Mouse (Mus musculus) kidney, postnatal 10 days (tissue): ENCODE measurements around the gene 4930438A08Rik.
"Not testable (repeated sequence)": the region's sequence is repeated elsewhere in the genome, so short reads cannot be mapped to it uniquely, and the experiment has no call there.

Experiments
- DNase-seq: peaks from one replicate; pipeline ENCODE4 v3.0.0; 2021; ENCODE audit warnings: mixed read lengths

4930438A08Rik gene

GRCm38 (mm10) chr11:58274572-58274971 is at the start of gene 4930438A08Rik:
4930438A08Rik (plus strand) TSS chr11:58274799.
- DNase-seq = no peak

GRCm38 (mm10) chr11:58224872-58225271 is 49.7 kb upstream of the 4930438A08Rik start:
- DNase-seq = not testable (repeated sequence)

GRCm38 (mm10) chr11:58225655-58226054 is 48.9 kb upstream of the 4930438A08Rik start:
- peak; percentile 89 for DNase-seq

- no peak for DNase-seq
Observed at GRCm38 (mm10) chr11:58226425-58226824, 48.2 kb upstream of the 4930438A08Rik start.

- DNase-seq = not testable (repeated sequence)
Observed at GRCm38 (mm10) chr11:58228021-58228420, 46.6 kb upstream of the 4930438A08Rik start.

- no peak for DNase-seq
Observed at GRCm38 (mm10) chr11:58230396-58230910, 44.1 kb upstream of the 4930438A08Rik start.

GRCm38 (mm10) chr11:58231156-58231555 is 43.4 kb upstream of the 4930438A08Rik start:
- DNase-seq = no peak

GRCm38 (mm10) chr11:58234551-58234950 is 40.0 kb upstream of the 4930438A08Rik start:
- DNase-seq = not testable (repeated sequence)

- DNase-seq = peak; percentile 48
Observed at GRCm38 (mm10) chr11:58235152-58235551, 39.4 kb upstream of the 4930438A08Rik start.

- DNase-seq = peak; percentile 76
Observed at GRCm38 (mm10) chr11:58238840-58239791, 35.5 kb upstream of the 4930438A08Rik start.

- DNase-seq = peak; percentile 23
Observed at GRCm38 (mm10) chr11:58247294-58247693, 27.3 kb upstream of the 4930438A08Rik start.

- DNase-seq = no peak
Observed at GRCm38 (mm10) chr11:58249203-58249981, 25.2 kb upstream of the 4930438A08Rik start.

- DNase-seq = no peak
Observed at GRCm38 (mm10) chr11:58250550-58250949, 24.0 kb upstream of the 4930438A08Rik start.

- DNase-seq = no peak
Observed at GRCm38 (mm10) chr11:58254411-58254810, 20.2 kb upstream of the 4930438A08Rik start.

GRCm38 (mm10) chr11:58257816-58258215 is 16.8 kb upstream of the 4930438A08Rik start:
- no peak for DNase-seq

GRCm38 (mm10) chr11:58260156-58260555 is 14.4 kb upstream of the 4930438A08Rik start:
- DNase-seq = no peak

GRCm38 (mm10) chr11:58261826-58262225 is 12.8 kb upstream of the 4930438A08Rik start:
- no peak for DNase-seq

- no peak for DNase-seq
Observed at GRCm38 (mm10) chr11:58262336-58262735, 12.3 kb upstream of the 4930438A08Rik start.

GRCm38 (mm10) chr11:58263516-58263915 is 11.1 kb upstream of the 4930438A08Rik start:
- DNase-seq = no peak

- DNase-seq = no peak
Observed at GRCm38 (mm10) chr11:58264546-58264945, 10.1 kb upstream of the 4930438A08Rik start.

- DNase-seq = no peak
Observed at GRCm38 (mm10) chr11:58268285-58268684, 6.3 kb upstream of the 4930438A08Rik start.

GRCm38 (mm10) chr11:58275756-58276155 is 1.2 kb downstream of the 4930438A08Rik start:
- no peak for DNase-seq

GRCm38 (mm10) chr11:58281970-58282496 is 7.4 kb downstream of the 4930438A08Rik start:
- DNase-seq = no peak
